Mouse (Mus musculus): ENCODE results near the gene Fchsd2. TPM values are rescaled to one million over a fixed set of nuclear protein-coding genes. Genes with fewer than 3 reads are reported as not detected.
A peak's percentile ranks its signal among the peaks of the same experiment; 100 is the strongest.

Gene Fchsd2
- polyA plus RNA-seq, 1 experiment, result 14.7 TPM

- WGBS, result 67% methylated on average over 3 of the region's 3 CpGs
- H3K4me3 ChIP-seq (replicated peaks; ENCODE audit: extremely low read depth, low read depth, low read length), result no peak overlapping the region
- TF ChIP-seq POLR2A (IDR thresholded peaks at IDR 0.05; ENCODE audit: borderline replicate concordance, extremely low read depth, low read depth, low read length) (no peak), CTCF (IDR thresholded peaks at IDR 0.05; ENCODE audit: insufficient read depth, low read length) (no peak)
- H3K4me1 ChIP-seq (ENCODE audit: control insufficient read depth, insufficient read depth, low read length), result peaks cover 9% of the 10 kb centered on the region
- no peak for DNase-seq
Measured at GRCm38 (mm10) chr7:101093231-101093630, 568 bp downstream of the Fchsd2 start.

GRCm38 (mm10) chr7:101094746-101095145, 2.1 kb downstream of the Fchsd2 start:
- peaks cover 6% of the 10 kb centered on the region; the same call in 1 of the 2 replicates for H3K4me1 ChIP-seq (ENCODE audit: control insufficient read depth, insufficient read depth, low read length)
- TF ChIP-seq POLR2A (IDR thresholded peaks at IDR 0.05; ENCODE audit: borderline replicate concordance, extremely low read depth, low read depth, low read length) (no peak), CTCF (IDR thresholded peaks at IDR 0.05; ENCODE audit: insufficient read depth, low read length) (no peak)
- WGBS, result 73% methylated on average over 1 of the region's 1 CpGs
- H3K4me3 ChIP-seq (replicated peaks; ENCODE audit: extremely low read depth, low read depth, low read length), result no peak overlapping the region
- no peak for DNase-seq

- Histone ChIP-seq H3K4me1 (ENCODE audit: control insufficient read depth, insufficient read depth, low read length) (peaks cover 6% of the 10 kb centered on the region; the same call in 1 of the 2 replicates), H3K4me3 (replicated peaks; ENCODE audit: extremely low read depth, low read depth, low read length) (no peak overlapping the region)
- 58% methylated on average over 5 of the region's 5 CpGs for WGBS
- DNase-seq, result no peak
- no peak for TF ChIP-seq CTCF (IDR thresholded peaks at IDR 0.05; ENCODE audit: insufficient read depth, low read length)
- TF ChIP-seq POLR2A (IDR thresholded peaks at IDR 0.05; ENCODE audit: borderline replicate concordance, extremely low read depth, low read depth, low read length), result no peak
Measured at GRCm38 (mm10) chr7:101095560-101095959, 2.9 kb downstream of the Fchsd2 start.

- 95% methylated on average over 2 of the region's 2 CpGs for WGBS
Measured at GRCm38 (mm10) chr7:101096576-101096975, 3.9 kb downstream of the Fchsd2 start.

DNA sequence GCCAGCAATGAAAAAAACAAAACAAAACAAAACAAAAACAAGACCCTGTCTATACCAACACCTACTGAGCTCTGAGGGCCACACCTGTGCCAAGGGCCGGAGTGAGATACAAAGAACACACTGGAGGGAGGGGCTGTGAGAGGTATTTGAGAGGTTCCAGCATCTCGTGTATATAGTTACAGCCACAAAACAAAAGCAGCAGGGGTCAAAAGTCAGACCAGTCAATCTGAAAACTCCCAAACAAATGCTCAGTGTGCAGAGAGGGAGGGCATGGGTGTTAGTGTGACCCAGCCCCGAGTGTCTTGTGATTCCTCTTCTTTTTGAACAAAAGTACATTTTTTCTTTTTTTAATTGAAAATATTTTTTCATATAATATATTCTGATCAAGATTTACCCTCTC, 4.4 kb downstream of the Fchsd2 start:
- WGBS, result 70% methylated on average over 3 of the region's 3 CpGs
- DNase-seq, result no peak
- no peak overlapping the region for H3K4me3 ChIP-seq (replicated peaks; ENCODE audit: extremely low read depth, low read depth, low read length)
- TF ChIP-seq CTCF (IDR thresholded peaks at IDR 0.05; ENCODE audit: insufficient read depth, low read length) (no peak), POLR2A (IDR thresholded peaks at IDR 0.05; ENCODE audit: borderline replicate concordance, extremely low read depth, low read depth, low read length) (no peak)
- peaks cover 11% of the 10 kb centered on the region for H3K4me1 ChIP-seq (ENCODE audit: control insufficient read depth, insufficient read depth, low read length)

More at GRCm38 (mm10) chr7:101096576-101096975, 3.9 kb downstream of the Fchsd2 start:
- Histone ChIP-seq H3K4me3 (replicated peaks; ENCODE audit: extremely low read depth, low read depth, low read length) (no peak overlapping the region), H3K4me1 (ENCODE audit: control insufficient read depth, insufficient read depth, low read length) (peaks cover 9% of the 10 kb centered on the region)
- TF ChIP-seq POLR2A (IDR thresholded peaks at IDR 0.05; ENCODE audit: borderline replicate concordance, extremely low read depth, low read depth, low read length), result no peak
- no peak for DNase-seq

DNA sequence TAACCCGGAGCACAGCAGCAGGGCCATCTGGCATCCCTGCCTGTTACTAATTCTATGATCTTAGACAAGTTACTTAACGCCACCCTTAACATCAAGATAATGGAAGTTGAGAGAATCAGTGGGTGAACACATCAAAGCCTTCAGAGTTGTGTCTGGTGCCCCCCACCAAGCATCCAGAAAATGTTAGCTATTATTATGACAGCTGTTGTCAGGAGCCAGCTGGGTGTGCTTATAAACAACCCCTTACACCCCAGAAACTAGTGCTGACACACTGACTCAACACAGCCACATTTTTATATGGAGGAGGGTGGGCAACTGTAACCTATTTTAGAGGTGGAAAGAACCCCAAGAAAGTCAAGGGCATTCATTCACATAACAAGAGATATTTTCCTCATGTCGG, 7.3 kb downstream of the Fchsd2 start:
- Histone ChIP-seq H3K4me1 (ENCODE audit: control insufficient read depth, insufficient read depth, low read length) (peaks cover 5% of the 10 kb centered on the region), H3K4me3 (replicated peaks; ENCODE audit: extremely low read depth, low read depth, low read length) (no peak overlapping the region)
- TF ChIP-seq POLR2A (IDR thresholded peaks at IDR 0.05; ENCODE audit: borderline replicate concordance, extremely low read depth, low read depth, low read length) (no peak), CTCF (IDR thresholded peaks at IDR 0.05; ENCODE audit: insufficient read depth, low read length) (no peak)
- WGBS, result 78% methylated on average over 3 of the region's 3 CpGs
- DNase-seq, result no peak

DNA sequence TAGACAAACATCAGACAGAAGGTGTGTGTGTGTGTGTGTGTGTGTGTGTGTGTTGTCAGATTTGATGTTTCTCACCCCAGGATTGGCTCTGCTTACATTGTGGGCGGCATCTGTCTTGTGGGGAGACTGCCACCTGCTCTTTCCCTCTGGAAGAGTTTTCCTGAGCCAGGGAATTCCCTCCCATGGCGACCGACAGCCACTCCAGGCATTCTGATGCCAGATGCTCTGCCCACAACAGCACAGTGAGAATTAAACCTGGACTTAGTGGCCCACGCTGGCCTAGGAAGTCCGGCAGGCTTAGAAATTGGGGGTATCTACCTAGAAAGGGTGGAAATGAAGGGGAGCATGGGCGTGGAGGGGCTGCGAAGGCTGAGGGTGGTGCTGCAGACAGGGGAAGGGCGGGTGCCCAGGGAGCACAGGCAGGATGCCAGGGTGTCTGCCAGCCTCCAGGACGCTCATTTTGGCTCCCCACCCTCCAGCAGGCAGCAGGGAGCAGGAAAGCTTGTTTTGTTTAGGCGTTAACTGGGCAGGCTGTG, 8.6 kb downstream of the Fchsd2 start:
- Histone ChIP-seq H3K4me1 (ENCODE audit: control insufficient read depth, insufficient read depth, low read length) (peaks cover 5% of the 10 kb centered on the region), H3K4me3 (replicated peaks; ENCODE audit: extremely low read depth, low read depth, low read length) (peak overlapping the region; percentile 41)
- peak; percentile 53 for DNase-seq
- TF ChIP-seq CTCF (IDR thresholded peaks at IDR 0.05; ENCODE audit: insufficient read depth, low read length), result no peak
- TF ChIP-seq POLR2A (IDR thresholded peaks at IDR 0.05; ENCODE audit: borderline replicate concordance, extremely low read depth, low read depth, low read length), result peak; percentile 39; the same call in 1 of the 2 replicates
- WGBS, result 36% methylated on average over 10 of the region's 10 CpGs

- TF ChIP-seq POLR2A (IDR thresholded peaks at IDR 0.05; ENCODE audit: borderline replicate concordance, extremely low read depth, low read depth, low read length) (no peak), CTCF (IDR thresholded peaks at IDR 0.05; ENCODE audit: insufficient read depth, low read length) (no peak)
- no peak for DNase-seq
- 59% methylated on average over 2 of the region's 2 CpGs for WGBS
- Histone ChIP-seq H3K4me3 (replicated peaks; ENCODE audit: extremely low read depth, low read depth, low read length) (no peak overlapping the region), H3K4me1 (ENCODE audit: control insufficient read depth, insufficient read depth, low read length) (peaks cover 7% of the 10 kb centered on the region)
Measured at GRCm38 (mm10) chr7:101106666-101107065, 14.0 kb downstream of the Fchsd2 start.

GRCm38 (mm10) chr7:101107073-101107810, 14.6 kb downstream of the Fchsd2 start:
- TF ChIP-seq CTCF (IDR thresholded peaks at IDR 0.05; ENCODE audit: insufficient read depth, low read length), result no peak
- TF ChIP-seq POLR2A (IDR thresholded peaks at IDR 0.05; ENCODE audit: borderline replicate concordance, extremely low read depth, low read depth, low read length), result no peak
- WGBS, result 30% methylated on average over 5 of the region's 5 CpGs
- DNase-seq, result no peak
- Histone ChIP-seq H3K4me3 (replicated peaks; ENCODE audit: extremely low read depth, low read depth, low read length) (no peak overlapping the region), H3K4me1 (ENCODE audit: control insufficient read depth, insufficient read depth, low read length) (peaks cover 6% of the 10 kb centered on the region)
